ENCODE assay signal across 21 mouse cellular contexts in the genomic region with DNA sequence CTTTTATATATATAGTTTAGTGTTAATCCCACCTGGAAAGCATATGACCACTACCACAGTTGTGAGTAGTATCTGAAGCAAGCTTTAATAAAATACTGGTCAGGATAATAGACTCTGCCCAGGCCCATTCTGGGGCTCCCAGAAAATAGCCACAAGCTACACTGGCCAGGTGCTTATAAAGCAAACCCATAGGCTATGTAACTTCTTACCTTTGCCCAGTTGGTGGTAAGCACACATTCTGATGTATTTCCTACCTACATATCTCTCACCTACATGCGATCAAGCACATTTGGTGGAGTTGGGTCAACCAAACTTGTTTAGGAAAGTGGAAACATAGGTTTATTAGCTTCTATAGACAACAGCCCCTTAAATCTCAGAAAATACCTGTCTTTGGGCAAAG.
DNase-seq lines count a peak whose midpoint lies in the region; ATAC-seq and TF ChIP-seq lines count a peak whose summit lies in the region.
"Had no signal": no experiment of that assay in that cellular context is flagged by ENCODE, and none has a peak within 500 bp of the region (broad histone marks: within the 10 kb centered on the region; RNA-seq: fewer than 3 reads in every experiment).

No protein-coding gene starts in this region.

- no peak overlapping the region for H3K4me2 ChIP-seq in intestine, postnatal 0 days (replicated peaks; ENCODE audit: low read depth)
- no peak overlapping the region for H3K4me2 ChIP-seq in intestine, embryonic 15.5 days (replicated peaks)
- H3K4me2 ChIP-seq: embryonic facial prominence, embryonic 13.5 days; embryonic facial prominence, embryonic 15.5 days; forebrain, embryonic 13.5 days; forebrain, embryonic 15.5 days had no signal

- no peaks in the 10 kb centered on the region for H3K9me3 ChIP-seq in intestine, postnatal 0 days (ENCODE audit: control insufficient read depth)
- no peaks in the 10 kb centered on the region for H3K9me3 ChIP-seq in intestine, embryonic 15.5 days
- H3K9me3 ChIP-seq: embryonic facial prominence, embryonic 13.5 days; embryonic facial prominence, embryonic 15.5 days; forebrain, embryonic 10.5 days; forebrain, embryonic 13.5 days; forebrain, embryonic 15.5 days had no signal

- WGBS in intestine, postnatal 0 days: 85% methylated on average over 1 of the region's 1 CpGs
- 97% methylated on average over 1 of the region's 1 CpGs for WGBS in intestine, embryonic 15.5 days
- WGBS in spleen, adult 2 months: 88% methylated on average over 1 of the region's 1 CpGs

- no peak for DNase-seq in spleen, adult 2 months (ENCODE audit: low read depth in 1 of 2, low spot score in 2 of 2)
- DNase-seq in spleen, postnatal 10 days (ENCODE audit: low spot score in 2 of 2): no peak
- DNase-seq in left cerebral cortex, postnatal 4 days: no peak
- DNase-seq: adrenal gland, adult 2 months; adrenal gland, postnatal 10 days; adrenal gland, postnatal 25 days; cerebellum, adult 11 months; cerebellum, adult 18-20 months; cerebellum, adult 8-10 months; cerebellum, adult 9-11 months; cerebellum, postnatal 14 days; cerebellum, postnatal 36 days; embryo, embryonic 11 days had no signal

- H3K36me3 ChIP-seq in intestine, postnatal 0 days (ENCODE audit: control insufficient read depth, insufficient read depth): no peaks in the 10 kb centered on the region
- H3K36me3 ChIP-seq in intestine, embryonic 15.5 days: no peaks in the 10 kb centered on the region
- H3K36me3 ChIP-seq in spleen, adult 2 months (ENCODE audit: control insufficient read depth, insufficient read depth, low read length): no peaks in the 10 kb centered on the region
- H3K36me3 ChIP-seq: embryonic facial prominence, embryonic 13.5 days; embryonic facial prominence, embryonic 15.5 days; forebrain, embryonic 10.5 days; forebrain, embryonic 15.5 days had no signal

- H3K4me1 ChIP-seq in intestine, postnatal 0 days (replicated peaks; ENCODE audit: control insufficient read depth, insufficient read depth, low read length): no peaks in the 10 kb centered on the region
- no peaks in the 10 kb centered on the region for H3K4me1 ChIP-seq in intestine, embryonic 15.5 days (replicated peaks)
- H3K4me1 ChIP-seq in spleen, adult 2 months (ENCODE audit: control insufficient read depth, insufficient read depth, insufficient read length): peaks cover 5% of the 10 kb centered on the region; the same call in 1 of the 2 replicates
- H3K4me1 ChIP-seq: embryonic facial prominence, embryonic 13.5 days; embryonic facial prominence, embryonic 15.5 days; forebrain, embryonic 13.5 days; forebrain, embryonic 15.5 days had no signal

- no peaks in the 10 kb centered on the region for H3K27me3 ChIP-seq in intestine, postnatal 0 days (replicated peaks; ENCODE audit: control insufficient read depth, insufficient read depth, low read length)
- no peaks in the 10 kb centered on the region for H3K27me3 ChIP-seq in intestine, embryonic 15.5 days (replicated peaks)
- H3K27me3 ChIP-seq in spleen, adult 2 months (ENCODE audit: control insufficient read depth, insufficient read depth, low read length): no peaks in the 10 kb centered on the region
- H3K27me3 ChIP-seq: embryonic facial prominence, embryonic 13.5 days; embryonic facial prominence, embryonic 15.5 days; forebrain, embryonic 13.5 days; forebrain, embryonic 15.5 days had no signal

- no peak overlapping the region for H3K9ac ChIP-seq in intestine, postnatal 0 days (ENCODE audit: low read depth, low read length)
- H3K9ac ChIP-seq in intestine, embryonic 15.5 days: no peak overlapping the region
- H3K9ac ChIP-seq: embryonic facial prominence, embryonic 13.5 days; embryonic facial prominence, embryonic 15.5 days; forebrain, embryonic 13.5 days; forebrain, embryonic 15.5 days had no signal

- TF ChIP-seq POLR2A in spleen, adult 2 months (IDR thresholded peaks at IDR 0.05; ENCODE audit: low read depth, low read length): no peak

- no peak overlapping the region for H3K4me3 ChIP-seq in intestine, postnatal 0 days (ENCODE audit: low read depth, low read length)
- H3K4me3 ChIP-seq in intestine, embryonic 15.5 days (replicated peaks): no peak overlapping the region
- no peak overlapping the region for H3K4me3 ChIP-seq in spleen, adult 2 months (ENCODE audit: extremely low read depth, insufficient read depth, insufficient read length)
- H3K4me3 ChIP-seq: embryonic facial prominence, embryonic 13.5 days; embryonic facial prominence, embryonic 15.5 days; erythroblast, embryonic 14.5 days; forebrain, embryonic 10.5 days; forebrain, embryonic 13.5 days; forebrain, embryonic 15.5 days had no signal

- intact Hi-C loops in left cerebral cortex, postnatal 4 days (cut with DNase I): no loop called here

- H3K27ac ChIP-seq in intestine, postnatal 0 days (ENCODE audit: low read depth, low read length): peak overlapping the region; percentile 68
- no peak overlapping the region for H3K27ac ChIP-seq in intestine, embryonic 15.5 days
- H3K27ac ChIP-seq in spleen, adult 2 months (ENCODE audit: insufficient read depth, low read length): peak overlapping the region; percentile 10; the same call in 1 of the 2 replicates
- H3K27ac ChIP-seq: embryonic facial prominence, embryonic 13.5 days; embryonic facial prominence, embryonic 15.5 days; forebrain, embryonic 10.5 days; forebrain, embryonic 13.5 days; forebrain, embryonic 15.5 days had no signal

- ATAC-seq in intestine, postnatal 0 days: peak; percentile 61
- ATAC-seq in intestine, embryonic 15.5 days: no peak
- ATAC-seq: forebrain, embryonic 13.5 days; forebrain, embryonic 15.5 days had no signal

- TF ChIP-seq CTCF in intestine, postnatal 0 days (IDR thresholded peaks at IDR 0.05; ENCODE audit: low read depth): no peak
- TF ChIP-seq CTCF in spleen, adult 2 months (IDR thresholded peaks at IDR 0.05; ENCODE audit: extremely low read depth, insufficient read depth, insufficient read length, insufficient replicate concordance): no peak
